Mouse (Mus musculus): ENCODE results near the gene Pyroxd1. TPM values are rescaled to one million over a fixed set of nuclear protein-coding genes. Genes with fewer than 3 reads are reported as not detected.

Gene Pyroxd1
- polyA plus RNA-seq, 1 experiment from 2014 or later: 14.3 TPM

DNA sequence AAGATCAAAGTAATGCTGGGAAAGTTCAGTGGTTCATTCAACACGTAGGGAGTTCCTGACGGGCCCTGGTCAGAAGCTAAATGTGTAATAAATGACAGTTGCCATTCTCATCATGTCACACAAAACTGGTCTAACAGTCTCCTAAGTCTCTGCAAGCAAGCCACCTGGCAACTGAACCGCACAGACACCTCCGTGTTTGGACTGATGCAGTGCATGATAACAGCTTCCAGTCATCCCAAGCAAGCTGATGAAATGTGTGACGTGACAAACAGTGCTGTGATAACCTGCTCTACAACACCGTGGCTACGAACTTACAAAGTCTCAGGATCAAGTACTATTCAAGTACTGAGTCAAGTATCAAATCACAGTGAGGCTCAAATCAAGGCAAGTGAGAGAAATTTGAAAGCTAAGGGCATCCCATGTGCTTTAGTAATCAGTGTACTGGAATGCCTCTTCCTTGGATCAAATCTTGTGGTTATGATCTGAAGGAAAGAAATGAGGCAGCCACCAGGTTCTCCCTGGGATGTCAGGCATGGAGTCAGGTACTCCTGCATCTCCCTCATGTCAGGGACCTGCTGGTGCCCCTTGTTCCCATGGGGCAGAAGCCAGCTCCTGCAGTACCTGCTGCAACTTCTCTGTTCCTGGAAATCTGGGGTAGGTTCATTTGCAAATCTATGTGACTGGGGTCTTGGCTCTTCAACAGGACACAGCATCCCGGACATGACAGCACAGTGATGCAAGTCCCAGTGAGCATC lies 33.3 kb downstream of the Pyroxd1 start:
- H3K36me3 ChIP-seq (ENCODE audit: control insufficient read depth, insufficient read depth, low read length): peaks cover 41% of the 10 kb centered on the region
- 77% methylated on average over 8 of the region's 8 CpGs for WGBS
- no peak overlapping the region for H3K4me3 ChIP-seq (ENCODE audit: control insufficient read depth in 1 of 2, insufficient read depth in 1 of 2, low read depth in 1 of 2, low read length in 2 of 2)
- H3K9ac ChIP-seq (ENCODE audit: low read length): no peak overlapping the region
- no peaks in the 10 kb centered on the region for H3K27me3 ChIP-seq (ENCODE audit: control insufficient read depth, insufficient read depth, low read length)
- ATAC-seq (ENCODE audit: insufficient number of reproducible peaks, insufficient read depth, low FRiP score, low read depth): no peak
- no peak overlapping the region for H3K4me2 ChIP-seq (ENCODE audit: low read length)
- no peaks in the 10 kb centered on the region for H3K9me3 ChIP-seq (ENCODE audit: control insufficient read depth, low read length)
- no peak overlapping the region for H3K27ac ChIP-seq (replicated peaks in 1 of 2; ENCODE audit: control insufficient read depth in 1 of 2, insufficient read depth in 1 of 2, low read depth in 2 of 2, low read length in 2 of 2)
- H3K4me1 ChIP-seq (ENCODE audit: control insufficient read depth in 2 of 2, insufficient read depth in 2 of 2, low read length in 2 of 2): no peaks in the 10 kb centered on the region

DNA sequence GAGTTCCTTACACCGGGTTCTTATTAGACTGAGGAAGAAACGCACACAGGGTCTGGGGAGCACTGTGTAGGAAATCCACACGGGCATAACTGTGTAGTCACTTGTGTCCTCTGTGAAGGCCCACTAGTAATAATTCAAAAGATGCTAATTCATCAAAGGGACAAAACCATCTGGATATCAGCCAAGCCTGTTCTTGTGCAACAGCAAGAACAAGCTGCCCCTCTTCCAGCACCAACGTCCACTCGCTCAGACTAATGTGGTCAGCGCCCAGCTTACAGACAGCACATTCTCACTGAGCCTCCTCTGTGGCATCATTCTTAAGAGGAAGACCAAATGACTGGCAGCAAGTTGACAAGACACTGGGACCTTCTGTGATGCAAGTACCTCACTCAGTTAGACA lies 34.5 kb downstream of the Pyroxd1 start:
- H3K9ac ChIP-seq (ENCODE audit: low read length): no peak overlapping the region
- H3K4me2 ChIP-seq (ENCODE audit: low read length): no peak overlapping the region
- H3K9me3 ChIP-seq (ENCODE audit: control insufficient read depth, low read length): no peaks in the 10 kb centered on the region
- no peak for ATAC-seq (ENCODE audit: insufficient number of reproducible peaks, insufficient read depth, low FRiP score, low read depth)
- WGBS: 87% methylated on average over 6 of the region's 6 CpGs
- H3K27ac ChIP-seq (replicated peaks in 1 of 2; ENCODE audit: control insufficient read depth in 1 of 2, insufficient read depth in 1 of 2, low read depth in 2 of 2, low read length in 2 of 2): no peak overlapping the region
- H3K27me3 ChIP-seq (ENCODE audit: control insufficient read depth, insufficient read depth, low read length): no peaks in the 10 kb centered on the region
- H3K4me3 ChIP-seq (ENCODE audit: control insufficient read depth in 1 of 2, insufficient read depth in 1 of 2, low read depth in 1 of 2, low read length in 2 of 2): no peak overlapping the region
- peaks cover 29% of the 10 kb centered on the region for H3K36me3 ChIP-seq (ENCODE audit: control insufficient read depth, insufficient read depth, low read length)
- no peaks in the 10 kb centered on the region for H3K4me1 ChIP-seq (ENCODE audit: control insufficient read depth in 2 of 2, insufficient read depth in 2 of 2, low read length in 2 of 2)

DNA sequence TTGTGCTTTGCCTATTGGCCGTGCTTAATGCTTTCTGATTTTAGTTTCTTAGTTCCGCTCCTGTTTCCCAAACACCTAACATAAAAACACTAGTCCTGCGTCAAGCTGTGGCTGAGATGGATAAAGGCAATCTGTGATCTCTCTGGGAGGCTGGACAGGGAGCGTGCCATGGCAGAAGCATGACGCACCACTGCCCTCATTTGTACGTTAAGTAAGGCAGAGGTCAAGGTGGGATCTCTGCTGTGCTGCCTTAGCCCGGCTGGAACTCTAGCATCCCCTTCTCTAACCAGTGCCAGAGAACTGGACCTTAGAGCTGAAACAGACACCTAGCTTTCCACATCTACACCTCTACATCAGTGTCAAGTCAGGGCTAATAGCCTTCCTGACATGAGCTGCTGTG lies 36.2 kb downstream of the Pyroxd1 start:
- WGBS: 85% methylated on average over 7 of the region's 7 CpGs

DNA sequence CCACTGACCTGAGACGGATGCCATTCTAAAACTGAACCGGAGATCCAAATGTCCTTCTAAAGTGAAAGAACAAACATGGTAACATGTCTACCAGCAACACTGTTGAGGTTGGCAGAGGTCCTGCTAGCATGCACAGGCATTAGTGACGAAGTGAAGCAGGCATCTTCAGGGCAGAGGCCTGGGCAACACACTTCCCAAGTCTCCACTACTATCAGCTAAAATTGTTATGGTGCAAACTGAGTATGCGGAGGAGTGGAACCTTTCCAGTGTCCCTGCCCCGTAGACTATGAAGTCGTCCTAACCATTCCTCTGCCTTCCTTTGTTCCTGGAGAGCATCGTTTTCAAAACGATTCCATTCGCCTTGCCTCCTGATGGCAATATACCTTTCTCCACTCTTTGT lies 39.1 kb downstream of the Pyroxd1 start:
- no peak overlapping the region for H3K4me2 ChIP-seq (ENCODE audit: low read length)
- H3K4me1 ChIP-seq (ENCODE audit: control insufficient read depth in 2 of 2, insufficient read depth in 2 of 2, low read length in 2 of 2): peaks cover 0 to 19% of the 10 kb centered on the region in 2 experiments; a peak in 2 of 4 replicates
- H3K9ac ChIP-seq (ENCODE audit: low read length): no peak overlapping the region
- no peak overlapping the region for H3K4me3 ChIP-seq (ENCODE audit: control insufficient read depth in 1 of 2, insufficient read depth in 1 of 2, low read depth in 1 of 2, low read length in 2 of 2)
- no peak for ATAC-seq (ENCODE audit: insufficient number of reproducible peaks, insufficient read depth, low FRiP score, low read depth)
- H3K9me3 ChIP-seq (ENCODE audit: control insufficient read depth, low read length): no peaks in the 10 kb centered on the region
- no peaks in the 10 kb centered on the region for H3K27me3 ChIP-seq (ENCODE audit: control insufficient read depth, insufficient read depth, low read length)
- H3K36me3 ChIP-seq (ENCODE audit: control insufficient read depth, insufficient read depth, low read length): peaks cover 5% of the 10 kb centered on the region; the same call in 1 of the 2 replicates
- WGBS: 89% methylated on average over 9 of the region's 9 CpGs
- no peak overlapping the region for H3K27ac ChIP-seq (replicated peaks in 1 of 2; ENCODE audit: control insufficient read depth in 1 of 2, insufficient read depth in 1 of 2, low read depth in 2 of 2, low read length in 2 of 2)

More for the DNA sequence above, 36.2 kb downstream of the Pyroxd1 start:
- ATAC-seq (ENCODE audit: insufficient number of reproducible peaks, insufficient read depth, low FRiP score, low read depth): no peak
- Histone ChIP-seq H3K9me3 (ENCODE audit: control insufficient read depth, low read length) (no peaks in the 10 kb centered on the region), H3K27ac (replicated peaks in 1 of 2; ENCODE audit: control insufficient read depth in 1 of 2, insufficient read depth in 1 of 2, low read depth in 2 of 2, low read length in 2 of 2) (no peak overlapping the region), H3K27me3 (ENCODE audit: control insufficient read depth, insufficient read depth, low read length) (no peaks in the 10 kb centered on the region), H3K4me1 (ENCODE audit: control insufficient read depth in 2 of 2, insufficient read depth in 2 of 2, low read length in 2 of 2) (peaks cover 0 to 4% of the 10 kb centered on the region in 2 experiments; a peak in 1 of 4 replicates), H3K9ac (ENCODE audit: low read length) (no peak overlapping the region), H3K36me3 (ENCODE audit: control insufficient read depth, insufficient read depth, low read length) (peaks cover 12% of the 10 kb centered on the region), H3K4me2 (ENCODE audit: low read length) (no peak overlapping the region), H3K4me3 (ENCODE audit: control insufficient read depth in 1 of 2, insufficient read depth in 1 of 2, low read depth in 1 of 2, low read length in 2 of 2) (no peak overlapping the region)

DNA sequence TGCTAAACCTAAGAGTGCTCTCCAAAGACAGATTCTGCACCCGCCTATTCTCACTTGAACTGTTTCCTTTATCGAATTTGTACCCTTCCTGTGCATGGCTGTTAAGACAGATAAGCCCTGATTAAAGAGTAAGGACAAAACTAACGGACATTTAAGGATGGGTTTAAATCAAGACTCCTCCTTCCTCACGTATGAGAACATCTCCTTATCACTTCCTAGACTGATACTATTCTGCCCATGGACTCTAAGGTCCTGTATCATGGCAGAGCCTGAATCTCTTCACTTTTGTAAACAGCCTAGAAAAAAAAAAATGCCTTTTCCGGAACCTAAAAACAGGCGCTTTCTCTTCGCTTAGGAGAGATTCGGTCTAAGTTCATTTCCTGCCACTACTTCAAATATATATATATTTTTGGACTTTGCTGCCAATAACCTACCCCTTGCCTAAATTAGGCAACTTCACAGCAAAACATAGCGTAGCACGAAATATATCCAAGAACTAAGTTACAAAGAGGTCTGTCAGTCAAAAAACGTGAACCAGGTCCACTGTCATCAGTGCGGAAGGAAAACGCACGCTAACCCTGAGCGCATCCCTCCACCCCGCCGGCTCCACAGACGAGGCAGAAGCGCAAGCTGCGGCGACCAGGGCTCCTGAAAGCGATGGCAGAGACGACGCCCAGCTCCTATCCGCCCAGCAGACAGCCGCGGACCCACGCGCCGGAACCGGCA lies 41.0 kb downstream of the Pyroxd1 start:
- Histone ChIP-seq H3K4me1 (ENCODE audit: control insufficient read depth in 2 of 2, insufficient read depth in 2 of 2, low read length in 2 of 2) (peaks cover 0 to 19% of the 10 kb centered on the region in 2 experiments; a peak in 2 of 4 replicates), H3K9ac (ENCODE audit: low read length) (peak overlapping the region; percentile 84), H3K36me3 (ENCODE audit: control insufficient read depth, insufficient read depth, low read length) (peaks cover 5% of the 10 kb centered on the region; the same call in 1 of the 2 replicates), H3K27ac (replicated peaks in 1 of 2; ENCODE audit: control insufficient read depth in 1 of 2, insufficient read depth in 1 of 2, low read depth in 2 of 2, low read length in 2 of 2) (no peak overlapping the region), H3K27me3 (ENCODE audit: control insufficient read depth, insufficient read depth, low read length) (no peaks in the 10 kb centered on the region), H3K4me3 (ENCODE audit: control insufficient read depth in 1 of 2, insufficient read depth in 1 of 2, low read depth in 1 of 2, low read length in 2 of 2) (peak overlapping the region; percentile 98 to 99), H3K9me3 (ENCODE audit: control insufficient read depth, low read length) (no peaks in the 10 kb centered on the region), H3K4me2 (ENCODE audit: low read length) (peak overlapping the region; percentile 78)
- 4% methylated on average over 31 of the region's 31 CpGs for WGBS
- peak; percentile 46 for ATAC-seq (ENCODE audit: insufficient number of reproducible peaks, insufficient read depth, low FRiP score, low read depth)

DNA sequence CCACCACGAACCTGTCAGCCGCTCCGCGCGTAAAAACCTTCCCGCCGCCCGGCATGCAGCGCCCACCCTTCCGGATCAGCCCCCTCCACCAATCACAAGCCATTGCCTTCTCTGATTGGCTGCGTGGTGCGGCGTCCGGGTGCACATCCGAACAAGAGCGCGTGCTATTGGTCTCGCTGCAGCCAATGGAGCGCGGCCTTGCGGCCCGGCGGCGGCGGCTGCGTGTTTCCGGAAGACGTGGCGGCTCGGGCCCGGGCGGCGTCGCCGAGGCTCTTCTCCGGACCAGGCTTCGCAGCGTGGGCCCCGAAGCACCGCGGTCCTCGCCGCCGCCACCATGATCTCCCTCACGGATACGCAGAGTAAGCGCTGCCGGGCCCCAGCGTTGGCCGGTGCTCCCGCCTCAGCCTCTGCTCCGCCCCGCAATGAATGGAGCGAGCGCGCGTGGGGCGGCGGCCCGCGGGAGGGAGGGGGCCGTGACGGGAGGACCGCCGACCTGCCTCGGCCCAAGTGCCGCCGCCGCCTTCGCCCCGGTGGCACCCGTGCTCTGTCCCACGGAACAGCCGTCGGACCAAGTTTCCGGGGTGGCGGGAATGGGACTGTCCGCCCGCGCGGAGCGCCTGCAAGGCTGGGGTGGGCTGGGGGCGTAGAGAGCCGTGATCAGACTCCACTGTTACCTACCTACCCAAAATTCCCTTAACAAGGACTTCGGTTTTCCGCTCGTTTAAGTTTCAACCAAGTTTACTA lies 41.7 kb downstream of the Pyroxd1 start, which contains the start of the genes Recql and Golt1b:
TSS of gene Recql (minus strand) at position 77 of the 744 bp plus-strand sequence.
TSS of gene Golt1b (plus strand) at position 211 of the 744 bp plus-strand sequence.
- Histone ChIP-seq H3K36me3 (ENCODE audit: control insufficient read depth, insufficient read depth, low read length) (peaks cover 5% of the 10 kb centered on the region; the same call in 1 of the 2 replicates), H3K9me3 (ENCODE audit: control insufficient read depth, low read length) (no peaks in the 10 kb centered on the region), H3K4me2 (ENCODE audit: low read length) (peak within 1 kb of the TSS; percentile 78), H3K4me3 (ENCODE audit: control insufficient read depth in 1 of 2, insufficient read depth in 1 of 2, low read depth in 1 of 2, low read length in 2 of 2) (peak within 1 kb of the TSS; percentile 98 to 99), H3K27ac (replicated peaks in 1 of 2; ENCODE audit: control insufficient read depth in 1 of 2, insufficient read depth in 1 of 2, low read depth in 2 of 2, low read length in 2 of 2) (peak within 1 kb of the TSS in 1 of 2 experiments; percentile 26; a peak in 1 of 4 replicates), H3K9ac (ENCODE audit: low read length) (peak within 1 kb of the TSS; percentile 84), H3K4me1 (ENCODE audit: control insufficient read depth in 2 of 2, insufficient read depth in 2 of 2, low read length in 2 of 2) (peaks cover 0 to 19% of the 10 kb centered on the region in 2 experiments; a peak in 2 of 4 replicates), H3K27me3 (ENCODE audit: control insufficient read depth, insufficient read depth, low read length) (no peaks in the 10 kb centered on the region)
- ATAC-seq (ENCODE audit: insufficient number of reproducible peaks, insufficient read depth, low FRiP score, low read depth): peak; percentile 99
- under 1% methylated on average over 77 of the region's 87 CpGs for WGBS

DNA sequence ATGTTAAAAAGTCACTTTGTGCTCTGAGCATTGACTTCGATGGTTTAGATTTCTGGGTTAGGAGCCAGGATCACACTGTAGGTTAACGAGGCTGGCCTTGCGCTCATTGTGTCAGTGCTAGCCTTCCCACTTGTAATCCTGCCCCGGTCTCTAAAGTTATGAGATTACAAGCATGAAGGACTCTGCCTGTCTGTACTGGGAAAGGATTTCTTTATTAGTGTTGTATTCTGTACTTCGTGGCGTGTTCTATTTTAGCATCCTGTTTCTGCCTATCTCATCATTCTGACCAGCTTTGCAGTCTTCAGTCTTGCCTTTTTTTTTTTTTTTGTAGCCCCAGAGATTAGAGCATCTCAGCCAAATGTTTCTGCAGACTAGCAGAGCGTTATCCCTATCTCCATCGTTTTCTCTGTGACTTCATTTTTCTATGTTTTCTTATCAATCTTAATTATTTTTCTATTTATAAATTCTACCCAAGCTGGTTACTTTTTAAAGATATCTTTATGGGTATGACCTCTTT lies 42.4 kb downstream of the Pyroxd1 start:
- Histone ChIP-seq H3K4me1 (ENCODE audit: control insufficient read depth in 2 of 2, insufficient read depth in 2 of 2, low read length in 2 of 2) (peaks cover 0 to 19% of the 10 kb centered on the region in 2 experiments; a peak in 2 of 4 replicates), H3K4me3 (ENCODE audit: control insufficient read depth in 1 of 2, insufficient read depth in 1 of 2, low read depth in 1 of 2, low read length in 2 of 2) (peak overlapping the region; percentile 98 to 99), H3K27ac (replicated peaks in 1 of 2; ENCODE audit: control insufficient read depth in 1 of 2, insufficient read depth in 1 of 2, low read depth in 2 of 2, low read length in 2 of 2) (peak overlapping the region in 1 of 2 experiments; percentile 26; a peak in 1 of 4 replicates), H3K27me3 (ENCODE audit: control insufficient read depth, insufficient read depth, low read length) (no peaks in the 10 kb centered on the region), H3K4me2 (ENCODE audit: low read length) (peak overlapping the region; percentile 78), H3K36me3 (ENCODE audit: control insufficient read depth, insufficient read depth, low read length) (0 out of 2 replicates have a peak, but pooled peaks cover 5% of the 10 kb centered on the region), H3K9me3 (ENCODE audit: control insufficient read depth, low read length) (no peaks in the 10 kb centered on the region), H3K9ac (ENCODE audit: low read length) (peak overlapping the region; percentile 84)
- WGBS: 9% methylated on average over 8 of the region's 8 CpGs
- ATAC-seq (ENCODE audit: insufficient number of reproducible peaks, insufficient read depth, low FRiP score, low read depth): no peak

Data from heart, embryonic 14.5 days (tissue).